Mouse (Mus musculus): ENCODE measurements around the gene Vmn2r25.
"Not testable (repeated sequence)": the region's sequence is repeated elsewhere in the genome, so short reads cannot be mapped to it uniquely, and the experiment has no call there.

The Vmn2r25 gene

GRCm38 (mm10) chr6:123853363-123853762, at the start of gene Vmn2r25:
Vmn2r25 (minus strand) TSS chr6:123853463.
- not testable (repeated sequence) for DNase-seq

- DNase-seq, result no peak
Measured at GRCm38 (mm10) chr6:123819951-123820350, 33.3 kb downstream of the Vmn2r25 start.

GRCm38 (mm10) chr6:123810291-123810690, 43.0 kb downstream of the Vmn2r25 start:
- not testable (repeated sequence) for DNase-seq

GRCm38 (mm10) chr6:123793746-123794145, 59.5 kb downstream of the Vmn2r25 start:
- peak; percentile 4 for DNase-seq

GRCm38 (mm10) chr6:123784857-123785256, 68.4 kb downstream of the Vmn2r25 start:
- no peak for DNase-seq

- no peak for DNase-seq
Measured at GRCm38 (mm10) chr6:123778579-123778978, 74.7 kb downstream of the Vmn2r25 start, which contains the start of gene Vmn2r24. Vmn2r24 (plus strand) TSS chr6:123778879.
